Mouse (Mus musculus) gastrocnemius, adult 2 months (tissue): Measurements from ENCODE around the gene Slc4a5. TPM values are rescaled to one million over a fixed set of nuclear protein-coding genes. Genes with fewer than 3 reads are reported as not detected.
"Not testable (repeated sequence)": the region's sequence is repeated elsewhere in the genome, so short reads cannot be mapped to it uniquely, and the experiment has no call there.

ENCODE experiments used
- DNase-seq: peaks from one replicate; pipeline ENCODE4 v3.0.0; 2022
- H3K27ac ChIP-seq: fragments of 200-600 bp; 2 replicates; pipeline ENCODE4 v1.8.1; 2022; ENCODE audit warnings: mild to moderate bottlenecking
- H3K4me3 ChIP-seq: fragments of 200-600 bp; 2 replicates; pipeline ENCODE4 v1.8.1; 2022; ENCODE audit warnings: mild to moderate bottlenecking, moderate library complexity
- CTCF ChIP-seq: fragments of 200-600 bp; IDR thresholded peaks from 2 replicates; pipeline ENCODE4 v1.8.1; 2022; ENCODE audit warnings: antibody characterized with exemption, mild to moderate bottlenecking, moderate library complexity
- intact Hi-C: fragments of 180-260 bp; cut with DNase I; formaldehyde crosslinking; loops from one replicate; pipeline ENCODE4 v1.15.1; 2025
- total RNA-seq, 2 experiments: library from RNA; stranded (reverse); gene quantifications; 2 replicates each; pipeline ENCODE4 v1.2.3; 2021

Slc4a5 gene
- total RNA-seq, 2 experiments from 2014 or later = not detected

DNA sequence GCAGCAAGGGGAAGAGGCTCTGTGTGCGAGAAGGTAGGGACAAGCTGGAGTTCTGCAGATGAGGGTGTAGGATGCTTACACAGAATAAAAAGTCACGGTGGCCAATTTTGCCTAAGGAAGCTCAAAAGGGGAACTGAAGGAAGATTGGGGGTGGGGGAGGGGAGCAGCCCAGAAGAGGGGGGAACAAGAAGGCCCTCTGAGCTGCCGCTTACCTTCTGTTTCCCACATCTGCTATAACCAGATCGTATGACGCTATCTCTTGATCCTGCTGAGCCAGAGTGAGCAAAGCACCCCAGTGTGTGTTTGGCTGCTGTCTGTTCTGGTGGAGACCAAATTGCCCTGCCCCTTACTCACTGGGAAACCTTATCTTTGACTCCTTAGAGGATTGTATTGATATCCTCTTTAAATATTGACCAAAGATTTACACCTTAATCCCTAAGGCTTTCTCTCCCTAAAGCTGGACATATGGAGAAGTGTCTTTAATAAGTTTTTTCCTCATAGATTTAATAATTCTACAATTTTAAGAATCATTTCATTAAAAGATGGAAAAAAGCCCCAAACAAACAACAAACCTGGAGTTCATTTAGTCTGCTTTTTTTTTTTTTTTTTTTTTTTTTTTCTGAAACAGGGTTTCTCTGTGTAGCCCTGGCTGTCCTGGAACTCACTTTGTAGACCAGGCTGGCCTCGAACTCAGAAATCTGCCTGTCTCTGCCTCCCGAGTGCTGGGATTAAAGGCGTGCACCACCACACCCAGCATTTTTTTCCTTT is 104.2 kb downstream of the Slc4a5 start:
- no peak overlapping the region for H3K4me3 ChIP-seq
- DNase-seq = no peak
- TF ChIP-seq CTCF = no peak
- intact Hi-C loops = no loop called here
- no peak overlapping the region for H3K27ac ChIP-seq

DNA sequence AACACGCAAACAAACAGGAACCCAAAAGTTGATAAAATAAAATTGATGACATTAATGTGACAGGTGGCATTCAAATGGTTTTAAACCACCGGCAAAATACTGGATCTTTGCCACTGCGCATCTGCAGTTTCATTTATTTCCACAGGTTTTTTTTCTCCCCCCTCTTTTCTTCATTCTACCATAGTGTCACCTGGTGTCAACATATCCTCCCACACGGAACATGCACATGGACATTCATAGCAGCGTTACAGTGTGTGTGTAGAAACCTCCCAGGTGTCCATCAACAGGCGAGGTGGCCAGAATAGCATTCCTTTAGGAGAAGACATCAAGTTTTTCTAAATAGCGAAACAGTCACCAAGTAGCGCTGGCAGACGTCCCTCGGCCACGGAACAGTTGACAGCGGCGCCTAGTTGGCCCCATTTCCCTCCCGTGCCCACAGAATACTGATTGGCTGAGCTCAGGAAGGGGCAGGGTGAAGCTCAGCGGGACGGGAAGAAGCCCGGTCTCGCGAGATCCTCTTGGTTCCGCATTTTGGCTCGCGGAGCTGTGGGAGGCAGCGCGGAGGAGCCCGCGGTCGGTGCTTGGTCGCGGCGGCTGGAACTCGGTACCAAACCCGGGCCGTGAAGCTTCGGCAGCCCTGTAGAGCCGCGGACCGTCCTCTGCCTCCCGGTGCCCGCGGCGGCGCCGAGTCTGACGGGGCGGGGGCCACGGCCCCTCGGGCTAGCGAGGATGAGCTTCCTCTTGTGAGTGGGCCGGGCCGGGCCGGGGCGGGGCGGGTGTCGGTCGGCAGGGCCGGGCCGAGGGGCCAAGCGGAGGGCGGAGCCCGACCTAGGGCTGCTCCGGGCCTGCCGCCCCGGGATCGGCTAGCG is 106.1 kb downstream of the Slc4a5 start, which contains the start of the genes Mthfd2 and Mob1a:
Gene Mthfd2 (minus strand): TSS at position 384 of the 869 bp plus-strand sequence.
Gene Mob1a (plus strand): TSS at position 492 of the 869 bp plus-strand sequence.
- no peak for TF ChIP-seq CTCF
- peak; percentile 97 for DNase-seq
- Histone ChIP-seq H3K4me3 (peak within 1 kb of the TSS; percentile 92), H3K27ac (peak within 1 kb of the TSS; percentile 98)
- intact Hi-C loops = no loop called here

DNA sequence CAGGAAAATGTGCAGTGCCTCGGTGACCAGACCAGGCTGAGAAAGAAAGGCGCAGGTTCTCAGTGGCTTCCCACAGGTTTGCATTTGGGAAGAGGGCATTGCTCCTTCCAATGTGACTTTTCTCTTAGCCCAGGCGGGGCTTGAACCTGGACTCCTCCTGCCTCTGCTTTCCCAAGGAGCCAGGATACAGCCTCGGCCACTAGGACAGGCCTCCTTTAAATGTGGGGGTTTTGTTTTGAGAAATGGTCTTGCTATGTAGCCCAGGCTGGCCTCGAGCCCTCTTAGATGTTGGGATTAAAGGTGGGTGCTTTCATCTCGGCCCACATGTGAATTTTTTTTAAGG is 106.7 kb downstream of the Slc4a5 start:
- H3K27ac ChIP-seq = peak overlapping the region; percentile 98
- TF ChIP-seq CTCF = no peak
- DNase-seq = no peak
- peak overlapping the region; percentile 92 for H3K4me3 ChIP-seq
- intact Hi-C loops = no loop called here

DNA sequence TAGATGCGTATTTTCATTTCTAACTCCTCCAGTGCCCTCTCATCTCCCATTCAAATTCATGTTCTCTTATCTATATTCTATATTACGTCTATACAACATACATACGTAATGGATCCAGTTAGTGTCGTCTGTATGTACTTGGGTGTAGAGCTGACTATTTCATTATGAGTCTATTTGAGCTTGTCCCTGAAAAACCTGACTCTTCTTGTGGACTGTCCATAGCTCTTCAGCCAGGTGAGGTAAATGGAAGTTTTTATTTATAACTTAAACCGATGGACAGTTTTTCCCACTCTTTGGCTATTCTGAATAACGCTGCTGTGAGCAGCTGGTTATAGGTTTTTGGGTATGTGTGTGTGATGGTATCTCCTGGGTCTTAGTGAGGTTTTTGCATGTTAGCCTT is 107.1 kb downstream of the Slc4a5 start:
- DNase-seq = no peak
- Histone ChIP-seq H3K4me3 (peak overlapping the region; percentile 92), H3K27ac (peak overlapping the region; percentile 98)
- intact Hi-C loops = no loop called here
- TF ChIP-seq CTCF = no peak

DNA sequence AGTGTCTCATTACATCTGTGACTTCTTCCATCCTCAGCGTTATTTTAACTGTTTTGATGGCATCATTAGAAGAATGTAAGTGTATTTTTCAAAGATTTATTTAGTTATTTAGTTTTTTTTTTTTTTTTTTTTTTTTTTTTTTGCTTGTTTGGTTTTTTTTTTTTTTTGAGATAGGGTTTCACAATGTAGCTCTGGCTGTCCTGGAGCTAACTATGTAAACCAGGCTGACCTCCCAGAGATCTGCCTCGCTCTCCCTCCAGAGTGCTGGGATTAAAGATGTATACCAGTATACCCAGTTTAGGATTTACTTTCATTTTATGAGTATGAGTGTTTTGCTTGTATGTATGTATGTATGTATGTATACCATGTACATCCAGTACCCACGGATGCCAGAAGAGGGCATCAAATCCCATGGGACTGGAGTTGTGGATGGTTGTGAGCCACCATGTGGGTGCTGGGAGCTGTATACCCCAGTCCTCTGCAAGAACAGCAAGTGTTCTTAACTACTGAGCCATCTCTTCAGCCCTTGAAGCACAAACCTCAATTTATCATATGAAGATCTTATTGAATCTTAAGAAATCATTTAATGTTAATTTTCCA is 108.1 kb downstream of the Slc4a5 start:
- Histone ChIP-seq H3K4me3 (peak overlapping the region; percentile 92; the same call in 1 of the 2 replicates), H3K27ac (no peak overlapping the region)
- no peak for DNase-seq
- no peak for TF ChIP-seq CTCF
- intact Hi-C loops = no loop called here

DNA sequence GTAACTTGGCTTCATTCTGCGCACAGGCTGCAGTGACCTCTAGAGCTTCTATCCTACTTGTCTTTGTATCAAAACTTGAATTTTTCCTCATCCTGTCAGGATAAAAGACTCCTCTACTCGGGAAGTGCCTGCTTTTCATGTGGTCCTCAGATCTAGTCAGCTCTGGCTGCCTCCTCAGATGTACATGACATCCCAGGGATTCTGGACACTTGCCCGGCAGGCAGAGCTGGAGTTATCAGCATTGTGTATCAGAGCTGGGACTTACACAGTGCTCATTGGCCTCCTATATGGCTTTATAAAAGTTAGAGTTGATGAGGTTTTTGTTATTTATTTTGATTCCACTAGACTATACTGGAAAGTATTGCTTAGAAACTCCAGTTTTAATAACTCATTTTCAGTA is 121.8 kb downstream of the Slc4a5 start:
- no peak for DNase-seq
- no peak for TF ChIP-seq CTCF
- intact Hi-C loops = no loop called here
- Histone ChIP-seq H3K4me3 (no peak overlapping the region), H3K27ac (no peak overlapping the region)

DNA sequence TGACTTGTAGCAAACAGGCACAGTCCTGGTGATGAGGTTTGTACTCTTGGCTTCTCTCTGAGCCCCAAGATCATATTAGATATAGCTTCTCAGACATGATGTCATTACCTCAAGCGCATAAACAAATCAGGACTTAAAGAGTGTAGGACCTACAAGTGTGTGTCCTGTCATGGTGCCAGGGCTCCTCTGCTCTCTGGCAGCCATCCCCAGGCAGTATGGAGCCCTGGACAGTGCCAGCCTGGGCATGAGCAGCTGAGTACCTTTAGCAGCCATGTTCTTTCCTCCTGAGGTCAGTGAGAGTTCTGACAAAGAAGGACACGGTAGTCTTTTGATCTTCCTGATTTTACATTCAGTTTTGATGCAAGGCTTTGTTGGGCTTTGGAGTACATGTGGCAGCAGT is 123.3 kb downstream of the Slc4a5 start:
- H3K4me3 ChIP-seq = no peak overlapping the region
- no peak overlapping the region for H3K27ac ChIP-seq
- no peak for TF ChIP-seq CTCF
- no peak for DNase-seq
- intact Hi-C loops = no loop called here

DNA sequence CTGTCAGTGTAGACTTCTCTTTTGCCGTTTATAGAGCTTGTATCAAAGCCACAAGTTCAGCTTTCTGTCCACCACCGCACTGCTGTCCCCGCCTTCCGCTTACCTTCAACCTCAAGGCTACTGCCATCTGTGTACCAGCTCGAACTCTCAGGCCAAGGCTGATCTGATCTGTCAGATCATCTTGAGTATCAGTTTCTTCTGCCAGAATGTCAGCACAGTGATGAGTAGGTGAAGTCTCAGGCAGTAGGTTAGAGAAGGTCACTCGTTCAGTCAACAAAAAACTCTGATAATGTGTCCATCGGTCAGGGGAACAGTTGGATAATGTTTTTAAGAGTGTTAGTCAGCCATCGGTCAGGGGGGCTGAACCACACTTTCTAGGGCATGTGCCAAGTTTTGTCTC is 125.7 kb downstream of the Slc4a5 start:
- intact Hi-C loops, DNase-seq, H3K27ac ChIP-seq, H3K4me3 ChIP-seq: not testable (repeated sequence)

DNA sequence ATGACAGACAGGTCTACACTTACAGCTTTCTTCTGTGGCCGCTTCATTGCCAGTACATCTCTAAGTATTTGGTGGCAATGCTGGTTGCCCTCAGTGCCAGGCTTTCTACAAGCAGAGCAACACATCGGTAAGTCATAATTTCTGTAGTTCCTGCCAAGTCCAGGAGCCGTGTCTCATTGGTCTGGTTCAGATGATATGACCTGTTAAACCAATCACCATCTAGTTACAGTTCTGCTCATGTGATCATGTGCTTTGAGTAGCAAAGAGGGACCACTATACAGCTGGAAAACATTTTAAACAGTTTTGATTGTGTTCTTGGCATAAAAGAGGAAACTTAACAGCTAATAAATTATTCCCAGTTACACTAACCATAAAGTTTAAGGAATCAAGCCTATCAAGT is 128.3 kb downstream of the Slc4a5 start:
- intact Hi-C loops = no loop called here
- Histone ChIP-seq H3K4me3 (no peak overlapping the region), H3K27ac (no peak overlapping the region)
- DNase-seq = no peak
- TF ChIP-seq CTCF = no peak

DNA sequence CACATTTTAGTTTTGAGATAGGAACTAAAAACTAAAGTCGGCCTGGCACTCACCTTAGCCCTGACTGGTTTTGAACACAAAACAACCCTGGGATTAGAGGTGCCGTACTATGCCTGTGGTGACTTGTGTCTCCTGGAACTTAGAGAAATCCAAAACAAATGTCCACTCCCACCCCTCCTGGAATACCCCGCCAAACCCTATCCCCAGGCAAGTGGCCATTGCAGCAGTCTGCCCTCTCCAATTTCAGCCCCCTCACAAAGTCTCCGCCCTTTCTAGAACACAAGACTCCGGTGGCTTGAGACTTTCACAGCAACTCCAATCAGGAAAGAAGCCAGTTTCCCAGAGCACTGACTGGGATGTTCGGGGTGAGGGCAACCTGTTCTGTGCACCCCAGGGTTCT is 129.2 kb downstream of the Slc4a5 start, which contains the start of gene Bola3:
Gene Bola3 (plus strand): TSS at position 275 of the 400 bp plus-strand sequence.
- H3K4me3 ChIP-seq = peak within 1 kb of the TSS; percentile 91
- no peak for TF ChIP-seq CTCF
- DNase-seq = no peak
- peak within 1 kb of the TSS; percentile 97 for H3K27ac ChIP-seq
- intact Hi-C loops = no loop called here

DNA sequence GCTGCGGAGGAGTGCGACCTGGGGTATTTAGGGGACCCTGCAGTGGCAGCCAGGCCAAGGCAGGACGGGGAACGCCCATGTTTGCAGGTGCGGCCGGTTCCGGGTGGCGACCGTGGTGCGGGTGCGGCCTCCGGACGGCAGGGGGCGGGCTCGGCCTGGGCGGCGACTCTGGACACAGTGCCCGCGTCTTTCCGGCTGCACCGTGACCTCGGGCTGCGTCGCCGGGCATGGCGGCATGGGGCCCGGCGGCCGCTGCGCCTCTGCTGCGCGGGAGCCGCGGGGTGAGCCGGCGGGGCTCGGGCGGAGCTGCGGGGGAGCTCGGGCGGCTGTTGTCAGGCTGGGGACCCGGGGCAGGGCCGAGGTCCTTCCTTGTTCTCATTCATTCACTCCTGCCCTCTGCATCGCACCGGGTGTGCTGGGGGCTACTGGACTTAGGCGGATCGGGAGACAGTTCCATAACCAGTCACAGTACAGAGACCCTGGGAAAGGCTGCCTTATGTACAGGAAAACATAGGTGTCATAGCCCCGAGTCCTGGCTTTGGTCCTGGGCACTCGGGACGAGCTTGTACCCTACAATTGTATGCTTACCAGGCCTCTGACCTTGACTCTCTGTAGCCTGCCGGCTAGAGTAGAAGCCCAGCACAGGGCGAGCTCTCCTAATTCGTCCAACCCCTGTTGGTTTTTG is 129.8 kb downstream of the Slc4a5 start:
- peak; percentile 94 for DNase-seq
- TF ChIP-seq CTCF = peak; percentile 99
- Histone ChIP-seq H3K4me3 (peak overlapping the region; percentile 91), H3K27ac (peak overlapping the region; percentile 97)
- intact Hi-C loops = no loop called here

DNA sequence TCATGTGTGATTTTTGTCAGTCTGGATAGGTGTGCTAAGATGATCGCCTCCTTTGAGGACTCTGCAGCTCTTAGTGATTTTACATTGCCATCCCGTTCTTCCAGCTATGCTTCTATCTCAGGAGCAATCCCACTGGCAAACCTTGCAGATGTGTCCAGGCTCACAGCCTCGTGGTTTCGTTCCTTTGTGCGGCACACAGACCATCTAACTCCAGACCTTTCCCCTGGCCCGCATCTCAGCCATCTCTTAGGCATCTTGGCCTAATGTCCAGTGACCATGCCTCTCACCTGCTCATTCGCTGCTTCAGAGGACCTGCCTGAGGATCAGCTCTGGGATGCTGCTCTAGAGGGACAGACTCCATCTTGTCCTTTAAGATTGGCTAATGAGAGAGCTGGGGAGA is 130.5 kb downstream of the Slc4a5 start:
- peak overlapping the region; percentile 97 for H3K27ac ChIP-seq
- H3K4me3 ChIP-seq = peak overlapping the region; percentile 91
- no peak for TF ChIP-seq CTCF
- intact Hi-C loops = no loop called here
- DNase-seq = no peak
